Mouse (Mus musculus): ENCODE results near the gene Arl5a.

GRCm38 (mm10) chr2:52390415-52390975 is 34.2 kb downstream of the Arl5a start:
- TF ChIP-seq CTCF (IDR thresholded peaks at IDR 0.05; ENCODE audit: low read depth) (no peak), EP300 (IDR thresholded peaks at IDR 0.05; ENCODE audit: low read depth) (no peak)
